Mouse (Mus musculus) left cerebral cortex, adult 2 months (tissue): ENCODE measurements around the gene Lgi1. TPM values are rescaled to one million over a fixed set of nuclear protein-coding genes. Genes with fewer than 3 reads are reported as not detected.

Experiments used
- DNase-seq, 2 experiments: peaks; one replicate each; pipeline ENCODE4 v3.0.0; 2021 to 2022; ENCODE audit warnings: low spot score in 2 of 2, mixed read lengths in 1 of 2; ENCODE audit errors: extremely low spot score in 1 of 2
- H3K27ac ChIP-seq: fragments of 200-600 bp; 2 replicates; pipeline ENCODE4 v1.8.1; 2022
- H3K4me3 ChIP-seq: fragments of 200-600 bp; 2 replicates; pipeline ENCODE4 v1.8.1; 2022
- CTCF ChIP-seq: fragments of 200-600 bp; IDR thresholded peaks from 2 replicates; pipeline ENCODE4 v1.8.1; 2022; ENCODE audit warnings: antibody characterized with exemption, mild to moderate bottlenecking, moderate library complexity
- intact Hi-C: fragments of 180-260 bp; cut with DNase I; formaldehyde crosslinking; loops from one replicate; pipeline ENCODE4 v1.15.1; 2025
- total RNA-seq, 2 experiments: library from RNA; stranded (reverse); gene quantifications; 2 replicates each; pipeline ENCODE4 v1.2.3; 2021

Lgi1 gene
- total RNA-seq, 2 experiments from 2014 or later = 133 to 144 TPM

GRCm38 (mm10) chr19:38238213-38238951 is 26.0 kb upstream of the Lgi1 start:
- peak overlapping the region; percentile 79 for H3K27ac ChIP-seq
- intact Hi-C loops = loop anchor here (1.0 kb wide), 2 partner anchors 14 to 26 kb away; partner anchors contain the start of genes Fra10ac1 and Lgi1
- H3K4me3 ChIP-seq = no peak overlapping the region
- no peak for TF ChIP-seq CTCF
- peak; percentile 49 to 77 for DNase-seq

- TF ChIP-seq CTCF = no peak
- intact Hi-C loops = no loop called here
Measured at GRCm38 (mm10) chr19:38242314-38242852, 22.0 kb upstream of the Lgi1 start.

GRCm38 (mm10) chr19:38244748-38245147 is 19.6 kb upstream of the Lgi1 start:
- no peak for TF ChIP-seq CTCF
- Histone ChIP-seq H3K27ac (no peak overlapping the region), H3K4me3 (no peak overlapping the region)
- DNase-seq = no peak
- intact Hi-C loops = no loop called here

More at GRCm38 (mm10) chr19:38242314-38242852, 22.0 kb upstream of the Lgi1 start:
- Histone ChIP-seq H3K27ac (no peak overlapping the region), H3K4me3 (no peak overlapping the region)
- DNase-seq = no peak

GRCm38 (mm10) chr19:38245361-38246176 is 18.8 kb upstream of the Lgi1 start:
- Histone ChIP-seq H3K4me3 (no peak overlapping the region), H3K27ac (0 out of 2 replicates have a peak overlapping the region, but pooled peaks have one; percentile 5)
- intact Hi-C loops = no loop called here
- no peak for DNase-seq
- TF ChIP-seq CTCF = no peak

GRCm38 (mm10) chr19:38246177-38246622 is 18.1 kb upstream of the Lgi1 start:
- TF ChIP-seq CTCF = no peak
- intact Hi-C loops = no loop called here
- Histone ChIP-seq H3K27ac (no peak overlapping the region), H3K4me3 (no peak overlapping the region)
- no peak for DNase-seq

- H3K4me3 ChIP-seq = no peak overlapping the region
- DNase-seq = no peak
Measured at GRCm38 (mm10) chr19:38249627-38250026, 14.7 kb upstream of the Lgi1 start.

GRCm38 (mm10) chr19:38253796-38254195 is 10.5 kb upstream of the Lgi1 start:
- peak; percentile 54 for DNase-seq
- Histone ChIP-seq H3K27ac (no peak overlapping the region), H3K4me3 (no peak overlapping the region)
- peak; percentile 72 for TF ChIP-seq CTCF
- intact Hi-C loops = loop anchor here (1.0 to 2.0 kb wide), 2 partner anchors 71 to 99 kb away; no protein-coding TSS in a partner anchor

More at GRCm38 (mm10) chr19:38249627-38250026, 14.7 kb upstream of the Lgi1 start:
- TF ChIP-seq CTCF = no peak
- intact Hi-C loops = no loop called here
- no peak overlapping the region for H3K27ac ChIP-seq

GRCm38 (mm10) chr19:38258651-38259065 is 5.7 kb upstream of the Lgi1 start:
- DNase-seq = peak in 1 of 2 experiments; percentile 58
- intact Hi-C loops = no loop called here
- no peak for TF ChIP-seq CTCF
- Histone ChIP-seq H3K27ac (peak overlapping the region; percentile 95), H3K4me3 (peak overlapping the region; percentile 46)

- no peak overlapping the region for H3K4me3 ChIP-seq
- TF ChIP-seq CTCF = no peak
- H3K27ac ChIP-seq = peak overlapping the region; percentile 95
- intact Hi-C loops = no loop called here
- no peak for DNase-seq
Measured at GRCm38 (mm10) chr19:38259436-38259835, 4.9 kb upstream of the Lgi1 start.

- Histone ChIP-seq H3K27ac (peak overlapping the region; percentile 95), H3K4me3 (no peak overlapping the region)
- intact Hi-C loops = no loop called here
- TF ChIP-seq CTCF = no peak
- peak in 1 of 2 experiments; percentile 51 for DNase-seq
Measured at GRCm38 (mm10) chr19:38260346-38260745, 4.0 kb upstream of the Lgi1 start.

GRCm38 (mm10) chr19:38261351-38261750 is 3.0 kb upstream of the Lgi1 start:
- H3K4me3 ChIP-seq = no peak overlapping the region
- TF ChIP-seq CTCF = no peak
- H3K27ac ChIP-seq = 0 out of 2 replicates have a peak overlapping the region, but pooled peaks have one; percentile 36
- intact Hi-C loops = no loop called here
- no peak for DNase-seq
